Mouse (Mus musculus) ES-E14 (cell line): Measurements from ENCODE around the gene Klra17. TPM values are rescaled to one million over a fixed set of nuclear protein-coding genes. Genes with fewer than 3 reads are reported as not detected.
"Not testable (repeated sequence)": the region's sequence is repeated elsewhere in the genome, so short reads cannot be mapped to it uniquely, and the experiment has no call there.

Experiments
- DNase-seq: peaks from one replicate; pipeline ENCODE4 v3.0.0-alpha.2; 2013; ENCODE audit warnings: low read depth, low spot score
- H3K27ac ChIP-seq: 2 replicates; pipeline ENCODE4 v1.5.1; 2012; ENCODE audit warnings: low read depth, mild to moderate bottlenecking, low read length, moderate library complexity, mixed read lengths; ENCODE audit not compliant: poor library complexity, insufficient read depth, severe bottlenecking
- H3K36me3 ChIP-seq: 2 replicates; pipeline ENCODE4 v1.6.1; 2012; ENCODE audit warnings: mild to moderate bottlenecking, low read length, moderate library complexity, mixed read lengths; ENCODE audit not compliant: control insufficient read depth, poor library complexity, insufficient read depth, severe bottlenecking
- H3K4me1 ChIP-seq, 2 experiments: fragments of 150-350 bp in 1 of 2; sonication (generic) in 1 of 2; 2 replicates each; pipeline ENCODE4 v1.6.1; 2012; ENCODE audit warnings: low read length in 2 of 2, mild to moderate bottlenecking in 1 of 2, mixed read lengths in 1 of 2; ENCODE audit not compliant: control insufficient read depth in 2 of 2, insufficient read depth in 2 of 2, poor library complexity in 1 of 2
- H3K4me3 ChIP-seq, 2 experiments: fragments of 150-350 bp in 1 of 2; sonication (generic) in 1 of 2; 2 replicates each; pipeline ENCODE4 v1.5.1; 2012; ENCODE audit warnings: low read length in 2 of 2, low read depth in 1 of 2, mild to moderate bottlenecking in 1 of 2, mixed read lengths in 1 of 2; ENCODE audit not compliant: insufficient read depth in 1 of 2, poor library complexity in 1 of 2, severe bottlenecking in 1 of 2
- H3K9ac ChIP-seq: 2 replicates; pipeline ENCODE4 v1.6.1; 2012; ENCODE audit warnings: low read depth, mild to moderate bottlenecking, low read length, mixed read lengths; ENCODE audit not compliant: poor library complexity, insufficient read depth, severe bottlenecking
- H3K9me3 ChIP-seq: fragments of 150-350 bp; sonication (generic); 2 replicates; pipeline ENCODE4 v1.6.1; 2012; ENCODE audit warnings: low read depth, mild to moderate bottlenecking, low read length; ENCODE audit not compliant: control insufficient read depth, insufficient read depth
- CHD2 ChIP-seq: IDR thresholded peaks from 2 replicates; pipeline ENCODE4 v1.6.1; 2014; ENCODE audit warnings: mild to moderate bottlenecking, low read depth, low read length, inconsistent platforms
- HCFC1 ChIP-seq: IDR thresholded peaks from 2 replicates; pipeline ENCODE4 v1.6.1; 2012; ENCODE audit warnings: low read length, inconsistent platforms, borderline replicate concordance; ENCODE audit not compliant: insufficient read depth
- MAFK ChIP-seq: IDR thresholded peaks from 2 replicates; pipeline ENCODE4 v1.6.1; 2014; ENCODE audit warnings: mild to moderate bottlenecking, low read depth, low read length, inconsistent platforms; ENCODE audit not compliant: insufficient read depth
- ZC3H11A ChIP-seq: IDR thresholded peaks from 2 replicates; pipeline ENCODE4 v1.6.1; 2012; ENCODE audit warnings: low read depth, mild to moderate bottlenecking, inconsistent platforms, low read length, borderline replicate concordance
- ZNF384 ChIP-seq: IDR thresholded peaks from 2 replicates; pipeline ENCODE4 v1.6.1; 2012; ENCODE audit warnings: low read depth, low read length, inconsistent platforms
- in situ Hi-C, 2 experiments: fragments of 600-800 bp; cut with MboI; formaldehyde crosslinking; loops; one replicate each; pipeline ENCODE4 v1.15.1; 2025; ENCODE audit warnings: low sequenced_read_pairs in 2 of 2, inconsistent platforms in 1 of 2; ENCODE audit not compliant: unreplicated experiment in 2 of 2
- total RNA-seq: library from RNA; depleted of rRNA; stranded (reverse); fragments of 300-350 nt; gene quantifications from 2 replicates; pipeline ENCODE4 v1.2.3, GENCODE M21; 2012; rRNA removed

The Klra17 gene
- total RNA-seq, 1 experiment, result not detected

GRCm38 (mm10) chr6:129825559-129825958 is 50.9 kb downstream of the Klra17 start:
- peaks cover 5% of the 10 kb centered on the region; the same call in 1 of the 2 replicates for H3K9me3 ChIP-seq
- DNase-seq, result no peak
- no peak overlapping the region for H3K27ac ChIP-seq
- H3K4me3 ChIP-seq, result no peak overlapping the region
- H3K9ac ChIP-seq, result no peak overlapping the region
- in situ Hi-C loops, result no loop called here
- TF ChIP-seq ZNF384 (no peak), CHD2 (no peak), MAFK (no peak), ZC3H11A (no peak), HCFC1 (no peak)
- no peaks in the 10 kb centered on the region for H3K36me3 ChIP-seq
- H3K4me1 ChIP-seq, result no peaks in the 10 kb centered on the region

DNA sequence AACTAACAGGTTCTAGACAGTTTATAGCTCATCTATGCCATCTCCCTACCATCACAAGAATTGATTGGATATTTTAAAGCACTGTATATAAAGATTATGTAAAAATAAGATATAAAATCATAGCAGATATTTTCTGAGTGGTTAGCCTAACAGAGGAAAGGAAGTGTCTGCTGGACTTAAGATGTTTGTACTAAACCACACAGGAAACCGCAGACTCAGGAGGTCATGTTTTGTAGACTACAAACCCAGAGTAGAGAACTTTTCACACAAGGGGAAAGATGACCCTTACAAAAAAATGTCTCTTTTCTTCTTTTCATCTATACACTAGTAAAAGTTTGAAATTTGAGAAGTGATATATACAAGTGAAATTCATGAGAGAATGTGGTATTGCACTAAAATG is 52.5 kb downstream of the Klra17 start:
- Histone ChIP-seq H3K4me3 (no peak overlapping the region), H3K9me3 (peaks cover 5% of the 10 kb centered on the region; the same call in 1 of the 2 replicates), H3K9ac (no peak overlapping the region), H3K36me3 (no peaks in the 10 kb centered on the region), H3K4me1 (no peaks in the 10 kb centered on the region), H3K27ac (no peak overlapping the region)
- DNase-seq, result no peak
- no peak for TF ChIP-seq MAFK
- in situ Hi-C loops, result no loop called here

DNA sequence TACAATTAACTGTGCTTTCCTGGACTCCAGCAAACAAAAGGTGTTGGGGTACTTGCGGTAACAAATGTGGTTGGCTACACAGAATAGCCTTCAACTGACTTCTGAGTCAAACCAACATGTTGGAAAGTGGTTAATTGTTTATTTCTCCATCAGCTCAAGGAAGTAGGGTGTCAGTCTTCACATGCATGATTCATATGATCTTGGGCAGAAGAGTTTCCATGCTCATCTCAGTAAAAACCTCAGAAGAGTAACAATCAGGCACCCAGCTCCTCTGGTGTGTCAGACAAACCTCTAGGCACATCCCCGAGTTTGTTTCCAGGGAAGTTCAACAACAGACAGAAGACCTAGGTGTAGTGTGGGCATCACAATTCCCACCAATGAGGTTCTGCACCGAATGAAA is 58.7 kb downstream of the Klra17 start:
- Histone ChIP-seq H3K9me3 (no peaks in the 10 kb centered on the region), H3K4me1 (no peaks in the 10 kb centered on the region), H3K9ac (no peak overlapping the region), H3K4me3 (no peak overlapping the region), H3K36me3 (no peaks in the 10 kb centered on the region), H3K27ac (no peak overlapping the region)
- in situ Hi-C loops, result no loop called here
- DNase-seq, result no peak
- TF ChIP-seq MAFK (no peak), ZNF384 (no peak), CHD2 (no peak), ZC3H11A (no peak), HCFC1 (no peak)

- DNase-seq, H3K9me3 ChIP-seq, H3K27ac ChIP-seq, H3K4me1 ChIP-seq, H3K4me3 ChIP-seq, in situ Hi-C loops, H3K9ac ChIP-seq, H3K36me3 ChIP-seq: not testable (repeated sequence)
These were observed 92.3 kb downstream of the Klra17 start, which contains the start of gene Gm156 for GRCm38 (mm10) chr6:129784170-129784569. TSS of gene Gm156 (minus strand) at chr6:129784270.

Other genes starting within 250 kb of the Klra17 start
- gene Klrc3, start 233.3 kb downstream of the Klra17 start, total RNA-seq, result not detected in 2 replicates
- not detected in 2 replicates for gene Klrc2, start 216.0 kb downstream of the Klra17 start, total RNA-seq
- not detected in 2 replicates for gene Klrc1, start 197.7 kb downstream of the Klra17 start, total RNA-seq
- not detected in 2 replicates for gene Klri1, start 159.5 kb downstream of the Klra17 start, total RNA-seq
- not detected in 2 replicates for gene Klri2, start 136.2 kb downstream of the Klra17 start, total RNA-seq
- gene Gm156, start 92.4 kb downstream of the Klra17 start, total RNA-seq, result not detected in 2 replicates
- gene Gm17631, start 14.0 kb downstream of the Klra17 start, total RNA-seq, result not detected in 2 replicates
- not detected in 2 replicates for gene Klra5, start 41.0 kb upstream of the Klra17 start, total RNA-seq
- not detected in 2 replicates for gene Klra6, start 150.3 kb upstream of the Klra17 start, total RNA-seq
- not detected in 2 replicates for gene Klra4, start 190.6 kb upstream of the Klra17 start, total RNA-seq